Mouse (Mus musculus): Measurements from ENCODE around the gene Ccdc190. TPM values are rescaled to one million over a fixed set of nuclear protein-coding genes. Genes with fewer than 3 reads are reported as not detected.
A peak's percentile ranks its signal among the peaks of the same experiment; 100 is the strongest.

Gene Ccdc190
- polyA plus RNA-seq, 1 experiment: not detected

- Histone ChIP-seq H3K4me3 (ENCODE audit: low read depth, low read length) (no peak overlapping the region), H3K4me1 (ENCODE audit: control insufficient read depth, insufficient read depth, insufficient read length, low read length) (peaks cover 6% of the 10 kb centered on the region; the same call in 1 of the 2 replicates), H3K27ac (ENCODE audit: insufficient read depth, low read depth, low read length) (no peak overlapping the region), H3K36me3 (ENCODE audit: control insufficient read depth, insufficient read depth, low read length) (no peaks in the 10 kb centered on the region), H3K27me3 (ENCODE audit: control insufficient read depth, insufficient read depth, low read length) (no peaks in the 10 kb centered on the region)
- 64% methylated on average over 7 of the region's 7 CpGs for WGBS
- TF ChIP-seq POLR2A (IDR thresholded peaks at IDR 0.05; ENCODE audit: low read depth, low read length) (no peak), CTCF (IDR thresholded peaks at IDR 0.05; ENCODE audit: extremely low read depth, insufficient read length, insufficient replicate concordance, low read depth, low read length) (no peak)
Measured at GRCm38 (mm10) chr1:169931698-169932097, 3.2 kb downstream of the Ccdc190 start.

GRCm38 (mm10) chr1:169932122-169932746 lies 3.8 kb downstream of the Ccdc190 start:
- 64% methylated on average over 7 of the region's 7 CpGs for WGBS
- peaks cover under 1% of the 10 kb centered on the region; the same call in 1 of the 2 replicates for H3K4me1 ChIP-seq (ENCODE audit: control insufficient read depth, insufficient read depth, insufficient read length, low read length)
- H3K4me3 ChIP-seq (ENCODE audit: low read depth, low read length): no peak overlapping the region
- no peak overlapping the region for H3K27ac ChIP-seq (ENCODE audit: insufficient read depth, low read depth, low read length)
- no peaks in the 10 kb centered on the region for H3K36me3 ChIP-seq (ENCODE audit: control insufficient read depth, insufficient read depth, low read length)
- H3K27me3 ChIP-seq (ENCODE audit: control insufficient read depth, insufficient read depth, low read length): no peaks in the 10 kb centered on the region
- no peak for TF ChIP-seq POLR2A (IDR thresholded peaks at IDR 0.05; ENCODE audit: low read depth, low read length)
- no peak for TF ChIP-seq CTCF (IDR thresholded peaks at IDR 0.05; ENCODE audit: extremely low read depth, insufficient read length, insufficient replicate concordance, low read depth, low read length)

- Histone ChIP-seq H3K4me3 (ENCODE audit: low read depth, low read length) (no peak overlapping the region), H3K27ac (ENCODE audit: insufficient read depth, low read depth, low read length) (no peak overlapping the region), H3K4me1 (ENCODE audit: control insufficient read depth, insufficient read depth, insufficient read length, low read length) (no peaks in the 10 kb centered on the region), H3K27me3 (ENCODE audit: control insufficient read depth, insufficient read depth, low read length) (no peaks in the 10 kb centered on the region), H3K36me3 (ENCODE audit: control insufficient read depth, insufficient read depth, low read length) (no peaks in the 10 kb centered on the region)
- WGBS: 40% methylated on average over 16 of the region's 16 CpGs
- TF ChIP-seq CTCF (IDR thresholded peaks at IDR 0.05; ENCODE audit: extremely low read depth, insufficient read length, insufficient replicate concordance, low read depth, low read length) (peak; percentile 66; the same call in 1 of the 2 replicates), POLR2A (IDR thresholded peaks at IDR 0.05; ENCODE audit: low read depth, low read length) (no peak)
Measured at GRCm38 (mm10) chr1:169934005-169934725, 5.7 kb downstream of the Ccdc190 start.

GRCm38 (mm10) chr1:169939345-169939744 lies 10.9 kb downstream of the Ccdc190 start:
- TF ChIP-seq CTCF (IDR thresholded peaks at IDR 0.05; ENCODE audit: extremely low read depth, insufficient read length, insufficient replicate concordance, low read depth, low read length): no peak
- H3K27me3 ChIP-seq (ENCODE audit: control insufficient read depth, insufficient read depth, low read length): no peaks in the 10 kb centered on the region
- H3K27ac ChIP-seq (ENCODE audit: insufficient read depth, low read depth, low read length): no peak overlapping the region
- WGBS: 3% methylated on average over 2 of the region's 2 CpGs
- no peaks in the 10 kb centered on the region for H3K4me1 ChIP-seq (ENCODE audit: control insufficient read depth, insufficient read depth, insufficient read length, low read length)
- no peak overlapping the region for H3K4me3 ChIP-seq (ENCODE audit: low read depth, low read length)
- no peaks in the 10 kb centered on the region for H3K36me3 ChIP-seq (ENCODE audit: control insufficient read depth, insufficient read depth, low read length)

- WGBS: 80% methylated on average over 3 of the region's 3 CpGs
- H3K27me3 ChIP-seq (ENCODE audit: control insufficient read depth, insufficient read depth, low read length): no peaks in the 10 kb centered on the region
- TF ChIP-seq POLR2A (IDR thresholded peaks at IDR 0.05; ENCODE audit: low read depth, low read length) (no peak), CTCF (IDR thresholded peaks at IDR 0.05; ENCODE audit: extremely low read depth, insufficient read length, insufficient replicate concordance, low read depth, low read length) (no peak)
- H3K36me3 ChIP-seq (ENCODE audit: control insufficient read depth, insufficient read depth, low read length): peaks cover 6% of the 10 kb centered on the region
- H3K4me3 ChIP-seq (ENCODE audit: low read depth, low read length): no peak overlapping the region
- no peaks in the 10 kb centered on the region for H3K4me1 ChIP-seq (ENCODE audit: control insufficient read depth, insufficient read depth, insufficient read length, low read length)
- H3K27ac ChIP-seq (ENCODE audit: insufficient read depth, low read depth, low read length): no peak overlapping the region
Measured at GRCm38 (mm10) chr1:169946004-169946403, 17.6 kb downstream of the Ccdc190 start.

GRCm38 (mm10) chr1:169947654-169948053 lies 19.2 kb downstream of the Ccdc190 start:
- WGBS: 71% methylated on average over 6 of the region's 6 CpGs
- Histone ChIP-seq H3K27me3 (ENCODE audit: control insufficient read depth, insufficient read depth, low read length) (no peaks in the 10 kb centered on the region), H3K27ac (ENCODE audit: insufficient read depth, low read depth, low read length) (no peak overlapping the region), H3K4me3 (ENCODE audit: low read depth, low read length) (no peak overlapping the region), H3K36me3 (ENCODE audit: control insufficient read depth, insufficient read depth, low read length) (peaks cover 10% of the 10 kb centered on the region), H3K4me1 (ENCODE audit: control insufficient read depth, insufficient read depth, insufficient read length, low read length) (no peaks in the 10 kb centered on the region)
- TF ChIP-seq CTCF (IDR thresholded peaks at IDR 0.05; ENCODE audit: extremely low read depth, insufficient read length, insufficient replicate concordance, low read depth, low read length) (no peak), POLR2A (IDR thresholded peaks at IDR 0.05; ENCODE audit: low read depth, low read length) (no peak)

DNA sequence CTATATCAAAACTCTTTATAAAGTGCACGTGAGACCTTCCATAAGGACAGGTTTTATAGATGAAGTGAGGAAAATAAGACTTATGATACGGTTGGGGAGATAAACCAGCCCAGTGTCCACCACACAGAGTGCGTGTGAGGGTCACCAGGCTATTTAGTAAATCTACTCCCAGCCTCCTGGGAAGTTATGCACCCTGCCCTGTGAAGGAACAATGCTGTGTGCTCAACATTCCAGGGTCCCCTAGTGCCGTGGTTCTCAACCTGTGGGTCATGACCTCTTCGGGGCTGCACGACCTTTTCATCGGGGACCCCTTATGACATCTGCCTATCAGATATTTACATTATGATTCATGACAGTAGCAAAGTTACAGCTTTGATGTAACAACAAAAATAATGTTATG lies 19.8 kb downstream of the Ccdc190 start:
- WGBS: 65% methylated on average over 7 of the region's 7 CpGs
- peaks cover 15% of the 10 kb centered on the region for H3K36me3 ChIP-seq (ENCODE audit: control insufficient read depth, insufficient read depth, low read length)
- H3K4me3 ChIP-seq (ENCODE audit: low read depth, low read length): no peak overlapping the region
- no peaks in the 10 kb centered on the region for H3K27me3 ChIP-seq (ENCODE audit: control insufficient read depth, insufficient read depth, low read length)
- no peak overlapping the region for H3K27ac ChIP-seq (ENCODE audit: insufficient read depth, low read depth, low read length)
- no peak for TF ChIP-seq CTCF (IDR thresholded peaks at IDR 0.05; ENCODE audit: extremely low read depth, insufficient read length, insufficient replicate concordance, low read depth, low read length)
- TF ChIP-seq POLR2A (IDR thresholded peaks at IDR 0.05; ENCODE audit: low read depth, low read length): no peak
- no peaks in the 10 kb centered on the region for H3K4me1 ChIP-seq (ENCODE audit: control insufficient read depth, insufficient read depth, insufficient read length, low read length)
